Mouse (Mus musculus) myocyte (in vitro differentiated cells): ENCODE measurements around the gene Apmap. TPM values are rescaled to one million over a fixed set of nuclear protein-coding genes. Genes with fewer than 3 reads are reported as not detected.

Experiments
- H3K27me3 ChIP-seq: one replicate; pipeline ENCODE4 v1.6.1; 2011; ENCODE audit not compliant: control insufficient read depth, insufficient read depth, insufficient read length
- H3K36me3 ChIP-seq: one replicate; pipeline ENCODE4 v1.6.1; 2011; ENCODE audit not compliant: control insufficient read depth, insufficient read depth
- H3K4me2 ChIP-seq: one replicate; pipeline ENCODE4 v1.6.1; 2011; ENCODE audit warnings: low read depth, control low read depth
- H3K4me3 ChIP-seq: one replicate; pipeline ENCODE4 v1.5.1; 2011; ENCODE audit warnings: mild to moderate bottlenecking, control low read depth, moderate library complexity
- H3K79me2 ChIP-seq: one replicate; pipeline ENCODE4 v1.6.1; 2011; ENCODE audit not compliant: control insufficient read depth, insufficient read depth
- H3ac ChIP-seq: one replicate; pipeline ENCODE4 v1.6.1; 2011; ENCODE audit not compliant: control insufficient read depth, insufficient read length
- CEBPB ChIP-seq: IDR thresholded peaks from 2 replicates; pipeline ENCODE4 v1.6.1; 2011; ENCODE audit warnings: mild to moderate bottlenecking, moderate library complexity; ENCODE audit not compliant: poor library complexity, insufficient read depth, severe bottlenecking
- E2F4 ChIP-seq: IDR thresholded peaks from one replicate; pipeline ENCODE4 v1.6.1; 2011; ENCODE audit warnings: mild to moderate bottlenecking, control low read depth, moderate library complexity; ENCODE audit not compliant: insufficient read depth
- MAX ChIP-seq: IDR thresholded peaks from one replicate; pipeline ENCODE4 v1.6.1; 2011; ENCODE audit warnings: low read depth, mild to moderate bottlenecking, control low read depth
- MYOD1 ChIP-seq, 3 experiments: IDR thresholded peaks; one replicate each; pipeline ENCODE4 v1.6.1; 2011; ENCODE audit warnings: control low read depth in 2 of 3, low read depth in 2 of 3, mild to moderate bottlenecking in 2 of 3, moderate library complexity in 1 of 3; ENCODE audit not compliant: insufficient read length in 2 of 3, control insufficient read depth in 1 of 3
- MYOG ChIP-seq, 3 experiments: IDR thresholded peaks; one replicate each; pipeline ENCODE4 v1.6.1; 2011; ENCODE audit warnings: control low read depth in 2 of 3, low read depth in 2 of 3, mild to moderate bottlenecking in 2 of 3; ENCODE audit not compliant: insufficient read length in 2 of 3, control insufficient read depth in 1 of 3, insufficient read depth in 1 of 3
- POLR2A ChIP-seq: IDR thresholded peaks from one replicate; pipeline ENCODE4 v1.6.1; 2011; ENCODE audit warnings: low read depth, mild to moderate bottlenecking, control low read depth, moderate library complexity; ENCODE audit not compliant: insufficient read length
- POLR2AphosphoS2 ChIP-seq: IDR thresholded peaks from one replicate; pipeline ENCODE4 v1.6.1; 2011; ENCODE audit warnings: low read depth, control low read depth; ENCODE audit not compliant: insufficient read length
- REST ChIP-seq: IDR thresholded peaks from one replicate; pipeline ENCODE4 v1.6.1; 2011; ENCODE audit warnings: mild to moderate bottlenecking, control low read depth, moderate library complexity; ENCODE audit not compliant: insufficient read depth, insufficient read length
- SRF ChIP-seq: IDR thresholded peaks from one replicate; pipeline ENCODE4 v1.6.1; 2011; ENCODE audit warnings: low read depth; ENCODE audit not compliant: control insufficient read depth, insufficient read length
- TCF12 ChIP-seq: IDR thresholded peaks from one replicate; pipeline ENCODE4 v1.6.1; 2011; ENCODE audit warnings: mild to moderate bottlenecking, control low read depth; ENCODE audit not compliant: poor library complexity, insufficient read depth, severe bottlenecking
- TCF3 ChIP-seq: IDR thresholded peaks from one replicate; pipeline ENCODE4 v1.6.1; 2011; ENCODE audit warnings: low read depth, control low read depth; ENCODE audit not compliant: insufficient read length
- USF1 ChIP-seq: IDR thresholded peaks from one replicate; pipeline ENCODE4 v1.6.1; 2011; ENCODE audit warnings: low read depth, mild to moderate bottlenecking, control low read depth, moderate library complexity
- polyA plus RNA-seq: library from polyadenylated mRNA; unstranded; fragments of >200 nt; fragmentation: generic; extraction: Trizol; gene quantifications from one replicate; pipeline ENCODE4 v1.2.1, GENCODE M21; 2012; ENCODE audit warnings: missing spikeins

The Apmap gene
- 31.4 TPM for polyA plus RNA-seq

GRCm38 (mm10) chr2:150608087-150608799 is at the start of gene Apmap:
Gene Apmap, minus strand, starts transcription at chr2:150608567.
- Histone ChIP-seq H3K4me3 (peak within 1 kb of the TSS; percentile 64), H3K4me2 (peak within 1 kb of the TSS; percentile 95), H3K27me3 (no peaks in the 10 kb centered on the region), H3K36me3 (no peaks in the 10 kb centered on the region), H3ac (peak within 1 kb of the TSS; percentile 31), H3K79me2 (peaks cover 21% of the 10 kb centered on the region)
- TF ChIP-seq TCF12, result no peak
- no peak for TF ChIP-seq TCF3
- no peak for TF ChIP-seq MAX
- TF ChIP-seq MYOG (IDR thresholded peaks at IDR 0.05; ENCODE audit: control insufficient read depth in 1 of 3, insufficient read depth in 1 of 3, insufficient read length in 2 of 3, low read depth in 2 of 3), result peak in 1 of 3 experiments; percentile 40
- peak in 1 of 3 experiments; percentile 8 for TF ChIP-seq MYOD1 (IDR thresholded peaks at IDR 0.05; ENCODE audit: control insufficient read depth in 1 of 3, insufficient read length in 2 of 3, low read depth in 2 of 3)
- peak; percentile 59; the same call in 1 of the 2 replicates for TF ChIP-seq CEBPB
- TF ChIP-seq POLR2A, result peak; percentile 84
- peak; percentile 86 for TF ChIP-seq SRF
- peak; percentile 47 for TF ChIP-seq E2F4
- peak; percentile 85 for TF ChIP-seq POLR2AphosphoS2
- TF ChIP-seq USF1, result no peak
- TF ChIP-seq REST, result no peak

- H3K27me3 ChIP-seq, result no peaks in the 10 kb centered on the region
- no peaks in the 10 kb centered on the region for H3K79me2 ChIP-seq
- TF ChIP-seq TCF3, result no peak
- TF ChIP-seq CEBPB, result no peak
- TF ChIP-seq REST, result no peak
- no peaks in the 10 kb centered on the region for H3K36me3 ChIP-seq
- H3K4me3 ChIP-seq, result no peak overlapping the region
- no peak overlapping the region for H3ac ChIP-seq
- no peak overlapping the region for H3K4me2 ChIP-seq
Measured at GRCm38 (mm10) chr2:150656975-150657768, 48.8 kb upstream of the Apmap start.

- Histone ChIP-seq H3K4me3 (no peak overlapping the region), H3ac (no peak overlapping the region), H3K4me2 (no peak overlapping the region), H3K27me3 (no peaks in the 10 kb centered on the region), H3K36me3 (no peaks in the 10 kb centered on the region), H3K79me2 (no peaks in the 10 kb centered on the region)
- TF ChIP-seq MYOD1 (IDR thresholded peaks at IDR 0.05; ENCODE audit: control insufficient read depth in 1 of 3, insufficient read length in 2 of 3, low read depth in 2 of 3) (no peak), CEBPB (no peak), MYOG (IDR thresholded peaks at IDR 0.05; ENCODE audit: control insufficient read depth in 1 of 3, insufficient read depth in 1 of 3, insufficient read length in 2 of 3, low read depth in 2 of 3) (no peak), USF1 (no peak), TCF3 (no peak), TCF12 (no peak), E2F4 (no peak), MAX (no peak), POLR2AphosphoS2 (no peak), POLR2A (no peak), REST (no peak), SRF (no peak)
Measured at GRCm38 (mm10) chr2:150656112-150656511, 47.7 kb upstream of the Apmap start.

GRCm38 (mm10) chr2:150655290-150655689 is 46.9 kb upstream of the Apmap start:
- TF ChIP-seq POLR2AphosphoS2, result no peak
- TF ChIP-seq REST, result no peak
- no peak for TF ChIP-seq POLR2A
- TF ChIP-seq TCF3, result no peak
- TF ChIP-seq MYOG (IDR thresholded peaks at IDR 0.05; ENCODE audit: control insufficient read depth in 1 of 3, insufficient read depth in 1 of 3, insufficient read length in 2 of 3, low read depth in 2 of 3), result no peak
- TF ChIP-seq USF1, result no peak
- TF ChIP-seq E2F4, result no peak
- no peak for TF ChIP-seq SRF
- no peak overlapping the region for H3ac ChIP-seq
- H3K79me2 ChIP-seq, result no peaks in the 10 kb centered on the region
- H3K4me3 ChIP-seq, result no peak overlapping the region
- H3K36me3 ChIP-seq, result no peaks in the 10 kb centered on the region
- no peak overlapping the region for H3K4me2 ChIP-seq
- H3K27me3 ChIP-seq, result no peaks in the 10 kb centered on the region

- no peaks in the 10 kb centered on the region for H3K27me3 ChIP-seq
- no peak for TF ChIP-seq TCF12
- no peak for TF ChIP-seq CEBPB
- no peak for TF ChIP-seq MYOG (IDR thresholded peaks at IDR 0.05; ENCODE audit: control insufficient read depth in 1 of 3, insufficient read depth in 1 of 3, insufficient read length in 2 of 3, low read depth in 2 of 3)
- no peak for TF ChIP-seq USF1
- no peak for TF ChIP-seq POLR2A
- TF ChIP-seq POLR2AphosphoS2, result no peak
- TF ChIP-seq SRF, result no peak
- no peak for TF ChIP-seq TCF3
- TF ChIP-seq E2F4, result no peak
- TF ChIP-seq REST, result no peak
- TF ChIP-seq MAX, result no peak
- no peak for TF ChIP-seq MYOD1 (IDR thresholded peaks at IDR 0.05; ENCODE audit: control insufficient read depth in 1 of 3, insufficient read length in 2 of 3, low read depth in 2 of 3)
- H3ac ChIP-seq, result no peak overlapping the region
- H3K79me2 ChIP-seq, result no peaks in the 10 kb centered on the region
- no peak overlapping the region for H3K4me3 ChIP-seq
- no peaks in the 10 kb centered on the region for H3K36me3 ChIP-seq
- H3K4me2 ChIP-seq, result no peak overlapping the region
Measured at GRCm38 (mm10) chr2:150654814-150655213, 46.4 kb upstream of the Apmap start.
